Mouse (Mus musculus): Measurements from ENCODE around the gene Nfe2.
"Not testable (repeated sequence)": the region's sequence is repeated elsewhere in the genome, so short reads cannot be mapped to it uniquely, and the experiment has no call there.

The Nfe2 gene

DNA sequence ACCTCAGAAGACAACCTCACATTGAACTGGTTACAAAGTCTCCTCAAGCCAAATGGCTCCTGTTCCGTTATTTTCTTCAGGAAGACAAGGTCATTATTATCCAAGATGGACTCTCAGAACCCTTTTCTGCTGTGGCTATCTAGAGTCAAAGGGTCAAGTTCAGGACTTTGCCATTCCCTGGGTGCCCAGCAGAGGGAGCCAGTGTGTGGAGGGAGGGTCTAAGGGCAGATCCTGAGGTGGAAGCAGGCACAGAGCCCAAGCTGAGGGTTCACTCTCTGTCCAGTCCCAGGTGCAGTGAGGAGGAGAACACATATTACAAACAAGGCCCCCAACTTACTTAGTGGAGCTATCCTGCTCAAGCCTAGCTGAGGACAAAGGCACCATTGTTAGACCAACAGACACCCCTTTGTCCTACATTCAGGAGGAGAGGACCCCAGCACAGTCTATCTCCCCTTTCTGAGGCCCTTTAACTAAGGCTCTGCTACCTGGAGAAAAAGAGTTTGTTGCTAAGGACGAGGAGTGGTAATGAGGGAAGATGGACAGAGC is 7.9 kb downstream of the Nfe2 start:
- peak; percentile 79 for DNase-seq (ENCODE audit: low read depth, low spot score)

DNA sequence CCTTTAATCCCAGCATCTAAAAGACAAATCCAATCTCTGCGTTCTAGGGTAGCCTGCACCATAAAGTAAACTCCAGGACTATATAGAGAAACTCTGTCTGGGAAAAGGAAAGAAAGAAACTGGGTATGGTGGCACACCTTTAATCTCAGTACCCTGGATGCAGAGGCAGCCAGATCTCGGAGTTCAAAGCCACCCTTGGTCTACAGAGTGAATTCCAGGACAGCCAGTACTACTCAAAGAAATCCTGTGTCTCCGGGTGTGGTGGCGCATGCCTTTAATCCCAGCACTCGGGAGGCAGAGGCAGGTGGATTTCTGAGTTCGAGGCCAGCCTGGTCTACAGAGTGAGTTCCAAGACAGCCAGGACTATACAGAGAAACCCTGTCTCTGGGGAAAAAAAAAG is 8.7 kb downstream of the Nfe2 start:
- DNase-seq (ENCODE audit: low read depth, low spot score), result not testable (repeated sequence)

GRCm38 (mm10) chr15:103248401-103249313 is 9.5 kb downstream of the Nfe2 start:
- DNase-seq (ENCODE audit: low read depth, low spot score), result peak; percentile 52

GRCm38 (mm10) chr15:103247782-103248400 is 10.3 kb downstream of the Nfe2 start:
- DNase-seq (ENCODE audit: low read depth, low spot score), result no peak

- no peak for DNase-seq (ENCODE audit: low read depth, low spot score)
Observed at GRCm38 (mm10) chr15:103247078-103247781, 11.0 kb downstream of the Nfe2 start.

- DNase-seq (ENCODE audit: low read depth, low spot score), result no peak
Observed at GRCm38 (mm10) chr15:103245616-103246015, 12.6 kb downstream of the Nfe2 start.

GRCm38 (mm10) chr15:103242885-103243284 is 15.3 kb downstream of the Nfe2 start:
- no peak for DNase-seq (ENCODE audit: low read depth, low spot score)

GRCm38 (mm10) chr15:103241071-103242018 is 16.9 kb downstream of the Nfe2 start:
- DNase-seq (ENCODE audit: low read depth, low spot score), result not testable (repeated sequence)

- peak; percentile 100 for DNase-seq (ENCODE audit: low read depth, low spot score)
Observed at GRCm38 (mm10) chr15:103240160-103241028, 17.8 kb downstream of the Nfe2 start, which contains the start of gene Hnrnpa1. TSS of gene Hnrnpa1 (plus strand) at chr15:103240432.

DNA sequence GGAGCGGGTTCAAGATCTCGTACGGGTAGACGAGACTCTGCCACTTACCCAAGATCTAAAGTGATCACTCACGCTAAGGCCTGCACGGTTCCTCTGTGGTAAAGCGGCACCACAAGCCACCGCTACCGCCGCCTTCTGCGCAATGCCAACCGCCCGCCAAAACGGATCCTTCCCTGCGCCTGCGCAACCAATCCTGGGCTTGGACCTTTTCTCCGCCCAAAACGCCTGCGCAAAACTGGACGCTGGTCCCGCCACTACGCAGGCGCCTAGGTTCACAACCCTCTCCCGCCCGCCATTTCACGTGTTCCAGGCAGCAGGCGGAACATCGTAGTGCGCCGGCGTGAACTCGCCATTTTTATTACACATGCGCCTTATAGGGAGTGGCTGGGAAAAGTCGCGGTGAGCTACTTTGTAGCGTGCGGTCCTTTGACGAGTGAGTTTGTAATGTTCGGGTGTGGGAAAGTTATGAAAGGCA is 18.5 kb downstream of the Nfe2 start, which contains the start of gene Cbx5:
Gene Cbx5 (minus strand): TSS at position 132 of the 475 bp plus-strand sequence.
- DNase-seq (ENCODE audit: low read depth, low spot score), result peak; percentile 99

- peak; percentile 100 for DNase-seq (ENCODE audit: low read depth, low spot score)
Observed at GRCm38 (mm10) chr15:103239130-103239684, 19.0 kb downstream of the Nfe2 start.

- DNase-seq (ENCODE audit: low read depth, low spot score), result no peak
Observed at GRCm38 (mm10) chr15:103237295-103237694, 20.9 kb downstream of the Nfe2 start.

- DNase-seq (ENCODE audit: low read depth, low spot score), result no peak
Observed at GRCm38 (mm10) chr15:103233119-103233518, 25.1 kb downstream of the Nfe2 start.

DNA sequence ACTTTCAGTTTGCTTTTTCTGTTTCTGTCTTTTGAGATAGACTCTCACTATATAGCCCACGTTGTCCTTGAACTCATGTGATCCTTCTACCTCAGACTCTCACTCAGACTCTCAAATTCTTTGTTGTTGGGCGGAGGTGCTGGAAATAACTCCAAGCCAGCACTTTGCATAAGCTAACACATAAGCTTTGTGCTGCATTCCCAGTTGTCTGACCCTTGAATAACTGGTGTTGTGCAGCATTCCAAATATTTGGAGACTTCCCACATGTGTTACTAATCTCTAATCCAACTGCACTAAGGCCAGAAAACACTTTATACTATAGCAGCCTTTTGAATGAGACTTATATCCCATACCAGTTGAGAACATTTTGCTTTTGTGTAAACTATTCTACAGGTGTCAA is 29.3 kb downstream of the Nfe2 start:
- peak; percentile 76 for DNase-seq (ENCODE audit: low read depth, low spot score)

DNA sequence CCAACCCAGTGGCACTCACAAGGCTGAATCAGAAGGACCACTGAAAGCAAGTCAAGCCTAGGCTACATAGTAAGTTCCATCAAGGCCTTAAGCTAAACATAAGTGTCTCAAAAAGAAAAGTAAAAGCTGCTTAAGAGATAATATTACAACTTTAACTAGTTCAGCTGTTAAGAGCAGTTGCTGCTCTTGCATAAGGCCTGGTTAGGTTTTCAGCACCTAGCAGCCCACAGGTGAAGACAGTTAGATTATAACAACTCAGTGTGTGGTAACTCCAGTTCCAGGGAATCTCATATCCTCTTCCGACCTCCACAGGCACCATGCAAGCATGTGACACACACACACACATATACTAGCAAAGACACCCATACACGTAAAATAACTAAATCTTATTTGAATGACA is 30.6 kb downstream of the Nfe2 start:
- DNase-seq (ENCODE audit: low read depth, low spot score), result no peak

DNA sequence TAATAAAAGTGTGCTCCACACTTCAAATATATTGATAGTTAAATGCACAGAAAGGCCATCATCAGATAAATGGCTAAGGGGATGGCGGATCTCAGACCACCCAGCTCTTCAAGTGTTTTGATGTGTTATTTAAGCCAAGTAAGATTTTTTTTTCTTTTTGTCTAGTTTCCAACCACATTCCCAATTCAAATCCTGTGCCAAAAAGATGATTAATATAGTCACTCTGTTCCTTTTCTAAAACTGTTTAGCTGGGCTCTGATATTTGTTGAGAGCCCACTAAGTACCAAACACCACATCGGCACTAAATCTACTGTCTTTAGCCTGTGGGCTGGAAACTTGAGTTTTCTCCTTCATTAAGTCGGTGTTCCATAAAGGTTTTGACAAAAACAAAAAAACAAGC is 31.2 kb downstream of the Nfe2 start:
- DNase-seq (ENCODE audit: low read depth, low spot score), result no peak

- DNase-seq (ENCODE audit: low read depth, low spot score), result no peak
Observed at GRCm38 (mm10) chr15:103224161-103224560, 34.0 kb downstream of the Nfe2 start.

DNA sequence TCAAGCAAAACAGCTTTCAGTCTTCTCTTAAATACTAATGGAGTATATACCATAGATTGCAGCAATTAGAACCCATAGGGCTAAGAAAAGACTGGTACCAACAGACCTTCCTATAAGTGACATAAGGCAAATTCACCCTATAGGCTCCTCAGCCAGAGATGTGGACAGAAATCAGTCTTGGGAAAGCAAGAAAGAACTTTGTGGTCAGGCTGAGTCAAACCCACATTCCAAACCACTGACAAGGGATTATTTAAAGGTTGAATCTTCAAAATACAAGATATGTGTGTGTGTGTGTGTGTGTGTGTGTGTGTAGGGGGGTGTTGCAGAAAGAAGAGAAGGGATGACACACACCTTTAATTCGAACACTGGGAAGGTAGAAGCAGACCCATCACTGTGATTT is 36.8 kb downstream of the Nfe2 start:
- peak; percentile 95 for DNase-seq (ENCODE audit: low read depth, low spot score)

DNA sequence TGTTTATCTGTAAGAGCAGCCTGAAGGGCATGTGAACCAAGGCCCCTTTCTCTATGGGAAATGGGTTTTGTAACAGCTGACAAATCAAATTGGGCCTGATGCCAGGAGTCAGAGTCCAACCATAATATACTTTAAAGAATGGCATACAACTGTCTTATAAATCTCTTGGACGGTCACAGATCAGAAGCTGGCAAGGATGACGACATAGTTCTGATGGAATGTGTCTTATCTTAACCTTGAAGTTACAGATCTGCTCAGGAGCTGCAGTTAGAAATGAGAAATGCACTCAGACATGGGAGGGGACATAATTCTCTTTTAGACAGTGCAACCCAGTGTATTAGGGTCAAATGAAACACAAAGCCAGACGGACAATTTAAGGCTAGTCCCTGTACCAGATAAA is 37.4 kb downstream of the Nfe2 start:
- peak; percentile 80 for DNase-seq (ENCODE audit: low read depth, low spot score)

Data from 3T3-L1 (cell line).